Mouse (Mus musculus): ENCODE results near the gene Pbx4.

The Pbx4 gene

DNA sequence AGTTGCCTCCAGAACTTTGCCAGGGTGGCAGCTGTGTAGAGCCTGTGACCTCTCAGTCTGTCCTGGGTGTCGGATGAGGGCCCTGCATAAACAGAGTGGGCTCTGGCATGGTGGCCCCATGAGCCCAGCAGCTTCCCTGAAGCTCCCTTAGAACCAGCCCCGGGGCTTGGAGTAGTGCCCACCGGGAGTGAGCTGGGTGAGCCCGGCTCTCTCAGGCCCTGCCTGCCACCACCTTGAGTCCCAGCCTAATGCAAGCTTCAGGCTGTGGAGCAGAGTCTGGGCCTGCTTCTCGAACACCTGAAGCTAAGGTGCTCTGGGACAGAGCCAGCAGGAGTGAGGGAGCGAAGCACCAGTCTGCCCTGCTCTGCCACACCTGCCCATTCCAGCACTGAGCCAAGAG, 38.6 kb downstream of the Pbx4 start:
- no peak for DNase-seq (ENCODE audit: low spot score in 2 of 2)

DNA sequence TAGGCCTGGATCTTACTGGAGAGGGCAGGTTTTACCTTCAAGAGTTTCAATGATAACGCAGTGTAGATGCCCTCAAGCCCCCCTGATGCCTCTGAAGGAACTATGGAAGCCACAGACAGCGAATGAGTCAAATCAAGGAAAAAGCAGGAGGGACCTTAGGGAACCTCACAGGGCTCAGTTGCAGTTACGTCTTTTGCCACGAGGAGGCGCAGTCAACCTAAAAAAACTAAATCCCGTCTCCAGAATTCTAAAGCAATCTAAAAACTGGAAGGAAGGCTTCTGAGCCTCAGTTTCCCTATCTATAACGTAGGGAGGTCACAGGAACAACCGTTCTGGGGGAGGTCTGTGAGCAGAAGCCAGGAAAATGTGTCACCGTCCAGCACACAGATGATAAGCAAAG, 41.9 kb downstream of the Pbx4 start:
- peak; percentile 85 for DNase-seq (ENCODE audit: low spot score in 2 of 2)

DNA sequence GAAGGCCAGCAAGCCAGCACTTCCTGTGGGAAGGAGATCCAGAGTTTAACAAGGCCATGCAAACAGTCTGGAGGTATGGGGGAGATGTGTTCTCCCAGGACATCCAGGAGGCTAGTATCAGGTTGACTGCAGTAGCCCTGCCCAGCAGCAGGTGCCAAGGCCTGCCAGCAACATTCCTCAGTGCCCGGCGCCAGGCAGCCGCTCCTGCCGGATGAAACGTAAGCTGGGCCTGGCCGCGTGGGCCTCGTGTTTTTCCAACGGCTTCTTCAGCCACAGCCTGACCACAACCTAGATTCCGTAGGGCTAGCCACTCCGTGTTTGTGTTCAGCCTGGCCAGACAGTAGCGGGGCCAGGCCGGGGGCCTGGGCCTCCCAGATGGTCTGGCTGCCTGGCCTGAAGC, 42.4 kb downstream of the Pbx4 start:
- no peak for DNase-seq (ENCODE audit: low spot score in 2 of 2)

DNA sequence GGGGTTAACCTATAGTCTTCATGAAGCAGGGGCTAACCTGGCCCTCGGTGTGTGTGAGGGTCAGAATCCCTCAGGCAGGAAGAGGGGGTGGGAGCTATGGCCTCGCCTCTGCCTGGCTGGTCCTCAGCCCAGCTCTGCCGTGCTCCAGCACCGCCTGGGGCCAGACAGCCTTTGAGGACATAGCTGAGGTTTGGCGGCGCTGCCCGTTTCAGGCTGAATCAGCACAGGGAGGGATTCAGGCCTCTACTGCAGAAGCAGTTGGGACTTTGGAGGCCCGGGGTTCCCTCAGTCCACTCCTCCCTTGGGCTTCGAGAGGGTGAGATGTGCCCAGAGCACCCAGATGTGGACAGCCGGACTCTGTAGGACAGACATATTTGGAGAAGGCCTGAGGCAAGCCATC, 43.8 kb downstream of the Pbx4 start:
- no peak for DNase-seq (ENCODE audit: low spot score in 2 of 2)

DNA sequence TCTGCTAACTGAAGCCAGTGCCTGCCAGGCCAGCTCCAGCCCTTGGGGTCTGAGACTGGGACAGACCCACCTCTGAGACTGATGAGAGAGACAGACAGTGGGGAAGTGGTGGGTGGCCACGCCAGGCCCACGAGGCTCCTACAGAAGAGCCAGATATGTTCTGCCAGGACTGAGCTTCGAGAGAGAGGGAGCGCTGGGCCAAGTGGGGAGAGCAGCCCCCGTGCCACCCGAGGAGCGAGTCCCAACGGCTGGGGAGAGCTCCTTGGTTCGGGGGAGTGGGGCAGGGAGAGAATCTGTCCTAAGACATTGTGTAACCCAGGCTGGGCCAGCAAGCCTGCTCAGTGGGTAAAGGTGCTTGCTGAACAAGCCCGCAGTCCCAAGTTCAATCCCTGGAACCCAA, 44.7 kb downstream of the Pbx4 start:
- DNase-seq (ENCODE audit: low spot score in 2 of 2), result no peak

DNA sequence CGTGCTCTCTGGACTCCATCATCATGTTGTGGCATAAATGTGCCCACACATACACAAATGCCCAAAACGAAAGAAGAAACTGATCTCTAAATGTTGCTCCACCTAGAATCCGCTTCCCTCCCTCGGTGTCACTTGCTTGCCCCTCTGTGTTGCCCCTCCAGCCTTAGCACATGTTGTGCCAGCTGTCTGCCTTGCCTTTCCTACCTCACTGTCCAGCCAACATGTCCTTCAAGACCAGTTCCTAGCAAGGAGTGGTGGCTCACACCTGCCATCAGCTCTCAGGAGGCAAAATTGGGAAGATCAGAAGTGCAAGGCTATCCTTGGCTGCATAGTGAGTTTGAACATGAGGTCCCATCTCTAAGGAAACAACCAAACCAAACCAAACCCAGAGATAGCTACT, 45.1 kb downstream of the Pbx4 start:
- no peak for DNase-seq (ENCODE audit: low spot score in 2 of 2)

DNA sequence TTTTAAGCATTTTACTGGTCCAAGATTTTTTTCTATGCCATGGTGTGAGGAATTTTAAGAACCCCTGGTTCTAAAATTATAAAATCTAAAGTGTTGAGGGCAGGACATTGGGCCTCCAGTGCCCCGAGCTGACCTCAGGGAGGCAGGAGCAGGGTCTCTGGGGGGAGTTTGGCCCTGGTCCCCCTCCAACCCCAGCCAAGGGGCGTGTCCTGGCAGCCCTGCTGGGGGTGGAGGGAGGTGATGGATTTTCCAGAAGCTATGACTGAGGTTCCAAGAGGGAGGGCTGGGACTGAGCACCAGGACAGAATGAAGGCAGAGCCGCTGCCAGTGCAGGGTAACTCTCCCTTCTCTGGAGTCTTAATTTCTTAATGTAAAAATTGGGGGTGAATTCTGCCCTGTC, 45.7 kb downstream of the Pbx4 start:
- DNase-seq (ENCODE audit: low spot score in 2 of 2), result no peak

DNA sequence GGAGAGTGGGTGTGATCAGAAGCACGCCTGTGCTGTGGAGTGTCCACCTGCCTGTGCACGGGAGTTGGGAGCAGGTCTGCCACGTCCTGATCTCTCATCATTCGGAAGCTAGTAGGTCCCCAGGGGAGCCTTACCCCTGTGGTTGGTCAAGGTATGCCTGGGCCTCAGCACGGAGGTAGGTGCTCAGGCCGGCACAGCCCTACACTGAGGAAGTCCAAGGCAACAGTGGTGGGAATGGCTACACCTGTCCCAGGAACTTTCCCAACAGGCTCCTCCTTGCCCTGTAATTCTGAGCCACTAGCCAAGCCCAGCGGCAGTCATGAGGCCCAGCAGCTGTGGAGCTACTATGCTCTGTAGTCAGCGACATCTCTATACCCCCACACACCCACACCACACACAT, 47.4 kb downstream of the Pbx4 start:
- DNase-seq (ENCODE audit: low spot score in 2 of 2), result no peak

DNA sequence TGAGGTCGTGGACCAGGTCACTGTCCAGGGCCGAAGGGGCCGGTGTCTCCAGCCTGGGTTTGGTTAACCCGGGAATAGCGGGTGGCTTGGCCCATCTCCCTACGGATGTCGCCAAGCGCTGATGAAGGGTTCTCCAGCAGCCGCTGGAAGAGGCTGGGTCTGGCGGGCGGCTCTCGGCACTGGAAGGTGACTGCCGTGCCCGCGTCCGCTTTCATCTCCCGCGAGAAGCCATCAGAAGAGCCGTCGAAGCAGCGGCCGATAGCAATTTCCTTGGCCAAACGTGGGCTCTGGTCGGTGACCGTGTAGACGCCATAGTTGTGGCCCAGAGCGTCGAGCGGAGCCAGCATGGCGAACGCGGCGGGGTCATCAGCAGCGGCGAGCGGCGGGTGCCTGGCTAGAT, 48.5 kb downstream of the Pbx4 start:
- DNase-seq (ENCODE audit: low spot score in 2 of 2), result no peak

DNA sequence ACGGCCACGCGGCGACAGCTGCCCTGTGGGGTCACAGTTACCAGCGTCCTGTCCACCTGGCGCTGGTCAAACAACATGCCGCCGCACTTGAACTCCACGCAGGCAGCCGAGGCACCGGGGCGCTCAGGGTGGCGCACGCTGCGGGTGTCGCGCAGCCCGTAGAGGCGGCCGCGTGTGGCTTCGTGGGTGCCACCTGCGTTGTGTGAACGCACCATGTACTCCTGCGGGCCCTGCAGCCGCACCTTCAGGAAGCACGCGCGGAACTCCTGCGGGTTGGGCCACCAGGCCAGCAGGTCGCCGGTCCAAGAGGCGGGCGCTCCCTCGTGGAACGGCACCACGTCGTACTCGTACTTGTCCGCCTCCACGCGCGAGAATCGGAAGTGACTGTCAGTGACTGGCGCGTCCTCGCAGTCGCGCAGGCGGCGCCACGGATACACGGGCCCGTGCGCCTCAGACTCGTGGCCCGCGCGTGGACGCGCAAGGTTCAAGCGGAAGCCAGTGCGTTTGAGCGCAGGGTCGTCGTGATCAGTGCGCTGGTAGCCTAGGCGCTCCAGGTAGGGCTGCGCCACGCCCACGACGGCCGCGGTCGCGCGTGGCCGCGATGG, 49.1 kb downstream of the Pbx4 start:
- no peak for DNase-seq (ENCODE audit: low spot score in 2 of 2)

DNA sequence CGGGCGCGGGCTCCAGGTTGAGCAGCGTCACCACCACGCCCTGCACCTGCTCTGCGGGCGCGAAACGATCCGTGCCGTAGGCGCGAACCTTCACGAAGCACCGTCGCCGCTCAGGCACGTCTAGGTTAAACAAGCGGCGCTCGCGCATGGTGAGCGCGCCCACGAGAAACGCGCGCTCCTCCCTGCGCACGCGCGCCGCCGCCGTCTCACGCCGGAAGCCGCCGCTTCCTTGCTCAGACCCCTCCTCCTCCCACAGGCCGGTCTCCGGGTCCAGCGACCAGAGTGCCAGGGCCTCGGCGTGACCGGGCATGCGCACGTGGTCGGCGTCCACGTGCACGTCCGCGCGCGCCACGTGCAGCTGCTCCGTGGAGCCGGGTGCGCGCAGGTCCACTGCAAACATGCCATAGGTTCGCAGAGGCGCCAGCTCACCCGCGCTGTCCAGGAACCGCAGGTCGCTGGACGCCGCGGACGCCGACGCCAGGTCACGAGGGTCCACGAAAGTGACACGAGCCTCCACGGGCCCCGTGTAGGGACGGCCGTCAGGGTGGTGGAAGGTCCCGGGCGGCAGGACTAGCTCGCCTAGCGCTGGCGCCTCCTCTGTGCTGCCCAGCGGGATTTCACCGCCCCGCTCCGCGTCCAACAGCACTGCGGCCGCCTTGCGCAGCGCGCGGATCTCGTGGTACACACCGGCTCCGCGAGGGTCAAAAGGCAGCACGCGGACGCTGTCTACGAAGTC, 49.9 kb downstream of the Pbx4 start:
- DNase-seq (ENCODE audit: low spot score in 2 of 2), result no peak

DNA sequence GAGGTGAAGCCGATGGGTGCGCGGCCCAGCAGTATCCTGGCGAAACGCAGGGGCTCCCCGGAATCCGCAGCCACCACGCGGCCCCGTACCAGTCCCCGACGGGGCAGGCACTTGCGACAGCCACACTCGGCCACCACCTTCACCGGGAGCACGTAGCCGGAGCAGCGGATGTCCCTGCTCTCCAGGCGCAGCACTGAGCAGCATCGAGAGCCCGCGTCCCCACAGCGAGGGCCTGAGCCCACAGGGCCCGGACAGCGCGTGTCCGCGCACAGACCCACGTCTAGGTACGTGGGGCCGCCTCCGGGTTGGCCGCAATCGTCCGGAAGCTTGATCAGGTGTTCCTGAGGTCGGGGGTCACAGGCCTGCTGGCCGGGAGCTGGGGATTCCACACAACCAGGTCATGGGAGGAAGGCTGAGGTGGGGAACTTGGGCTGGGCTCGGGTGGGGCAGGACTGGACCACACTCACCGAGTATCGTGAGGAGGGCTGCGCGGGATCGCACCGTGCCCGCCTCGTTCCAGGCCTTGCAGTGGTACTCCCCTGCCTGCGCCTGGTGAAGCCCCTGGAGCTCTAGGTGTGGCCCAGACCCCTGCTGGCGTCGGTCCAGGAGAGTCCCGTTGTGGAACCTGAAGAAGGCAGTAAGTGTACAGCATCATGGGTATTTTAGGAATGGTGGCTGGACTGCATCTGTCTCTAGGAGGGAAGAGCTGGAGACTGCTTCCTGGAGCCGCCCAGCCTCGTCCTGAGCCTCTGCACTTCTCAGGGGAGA, 50.7 kb downstream of the Pbx4 start:
- no peak for DNase-seq (ENCODE audit: low spot score in 2 of 2)

DNA sequence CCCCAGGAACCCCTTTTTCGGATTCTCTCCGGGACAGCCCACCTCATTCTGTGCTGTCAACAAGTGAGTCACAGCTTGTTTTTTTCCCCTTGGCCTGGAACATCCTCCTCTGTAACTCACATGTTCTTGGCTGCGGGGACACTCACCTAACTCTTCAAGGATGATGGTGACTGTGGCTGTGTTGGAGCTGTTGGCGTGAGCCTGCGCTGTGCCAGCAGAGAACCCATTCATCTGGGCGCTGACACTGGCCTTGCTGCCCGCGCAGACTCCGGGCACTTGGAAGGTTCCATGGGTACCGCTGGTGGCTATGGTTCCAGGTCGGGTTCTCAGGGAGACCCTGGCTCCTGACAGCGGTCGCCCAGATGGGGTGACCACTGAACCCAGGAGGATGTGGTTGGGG, 51.9 kb downstream of the Pbx4 start:
- DNase-seq (ENCODE audit: low spot score in 2 of 2), result no peak

DNA sequence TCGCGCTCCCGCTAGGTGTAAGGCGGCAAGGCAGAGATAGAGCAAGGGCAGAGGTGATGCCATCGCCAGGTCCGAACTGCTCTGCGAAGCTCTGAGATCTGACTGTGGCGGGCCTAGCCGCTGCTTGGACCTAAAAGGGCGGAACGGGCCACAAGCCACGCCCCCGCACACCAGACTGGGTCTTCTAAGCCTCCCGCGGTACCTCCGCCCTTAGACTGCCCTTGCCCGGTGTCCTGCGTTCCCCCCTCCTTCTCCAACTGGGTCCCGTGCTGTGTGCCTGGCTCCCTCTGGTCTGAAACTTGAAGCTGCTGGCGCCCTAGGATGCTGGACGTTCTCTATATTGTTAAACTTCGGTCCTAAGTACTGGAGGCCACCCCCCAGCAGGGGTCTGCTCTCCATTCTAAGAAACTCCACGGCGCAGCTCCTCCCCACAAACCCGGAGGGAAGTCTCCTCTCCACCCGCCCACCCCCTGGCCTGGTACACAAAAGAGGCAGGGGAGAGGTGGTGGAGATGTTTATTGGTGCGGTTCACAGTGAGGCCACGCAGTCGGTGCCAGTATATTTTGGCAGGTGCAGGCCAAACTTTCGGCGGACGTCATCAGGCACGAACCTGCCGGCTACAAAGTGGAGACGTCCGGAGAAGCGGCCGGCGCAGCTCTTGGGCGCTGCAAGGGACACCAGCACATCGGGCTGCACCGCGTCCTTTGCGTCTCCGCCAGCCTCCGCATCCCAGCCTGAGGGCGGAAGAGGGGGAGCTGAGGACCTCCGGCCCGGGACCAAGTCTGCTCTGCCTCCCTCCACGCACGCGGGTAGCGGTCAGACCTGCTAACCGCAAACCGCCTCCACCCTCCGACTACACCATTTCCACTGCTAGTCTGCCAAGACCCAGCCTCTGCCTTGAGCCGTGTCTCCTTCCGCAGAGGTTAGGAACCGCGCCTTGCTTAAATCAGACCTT, 55.3 kb downstream of the Pbx4 start, which contains the start of gene Cilp2:
Cilp2 (minus strand) TSS at position 399 of the 955 bp plus-strand sequence.
- no peak for DNase-seq (ENCODE audit: low spot score in 2 of 2)

DNA sequence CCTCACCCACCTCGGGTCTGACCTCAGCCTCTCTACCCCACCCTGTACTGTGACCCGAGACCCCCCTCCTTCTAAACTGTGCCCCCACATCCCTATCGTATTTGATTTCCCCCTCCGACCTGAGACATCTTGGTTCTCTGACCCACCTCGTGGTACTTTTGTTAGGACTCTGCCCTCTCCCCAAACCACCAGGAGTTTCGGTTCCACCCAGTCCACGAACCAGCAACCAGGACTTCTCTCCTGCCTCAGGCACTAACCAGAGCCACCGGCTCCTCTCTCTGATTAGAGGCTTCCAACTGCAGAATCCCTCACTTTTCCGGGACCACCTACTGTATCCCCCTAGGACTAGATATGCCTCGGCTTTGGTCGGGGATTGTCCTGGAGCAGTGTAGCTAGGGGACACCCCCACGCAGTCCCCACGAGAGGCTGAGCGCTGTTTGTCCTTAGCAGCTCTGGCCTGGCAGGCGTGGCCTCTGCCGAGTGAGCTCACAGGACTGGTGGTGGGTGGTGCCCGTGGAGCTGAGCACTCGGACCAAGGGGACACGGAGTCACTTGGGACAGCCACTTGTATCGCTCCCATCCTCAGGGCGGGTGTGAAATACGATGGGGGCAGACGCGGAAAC, 56.1 kb downstream of the Pbx4 start:
- no peak for DNase-seq (ENCODE audit: low spot score in 2 of 2)

DNA sequence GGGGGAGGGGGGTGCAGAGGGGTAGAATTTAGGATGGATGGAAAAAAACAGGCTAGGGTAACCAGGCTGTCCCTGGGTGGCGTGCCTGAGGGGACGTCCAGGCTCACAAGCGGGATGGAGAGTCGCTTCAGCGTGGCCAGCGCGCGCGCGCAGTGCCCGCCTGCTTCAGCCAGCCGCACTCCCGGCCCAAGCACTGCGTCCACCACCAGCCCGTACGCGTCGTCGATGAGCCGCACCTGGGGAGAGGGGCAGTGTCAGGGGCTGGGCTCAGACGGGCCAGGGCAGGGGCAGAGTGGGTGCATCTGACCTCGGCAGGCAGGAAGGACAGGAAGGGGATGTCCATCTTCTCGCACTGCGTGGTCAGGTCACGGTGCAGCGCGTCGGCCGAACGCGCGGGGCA, 56.6 kb downstream of the Pbx4 start:
- no peak for DNase-seq (ENCODE audit: low spot score in 2 of 2)

DNA sequence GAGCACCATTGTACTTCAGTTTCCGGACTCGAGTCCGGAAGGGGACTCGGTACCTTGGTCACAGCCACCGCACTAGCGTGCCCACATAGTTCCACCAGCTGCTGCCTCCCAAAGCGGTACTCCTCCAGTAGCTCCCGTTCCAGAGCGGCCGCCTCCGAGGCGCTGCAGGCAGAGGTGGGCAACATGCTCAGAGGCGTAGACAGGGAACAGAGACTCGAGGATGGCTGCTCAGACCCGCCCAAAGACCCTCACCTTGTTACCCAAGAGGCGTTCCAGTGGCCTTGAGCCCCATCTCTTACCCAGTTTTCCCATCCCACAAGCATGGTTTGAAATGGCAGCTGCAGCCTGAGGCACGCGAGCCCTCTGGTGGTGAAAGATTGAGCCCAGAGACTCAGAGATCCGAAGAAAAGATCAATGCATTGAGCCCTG, 58.5 kb downstream of the Pbx4 start:
- DNase-seq (ENCODE audit: low spot score in 2 of 2), result peak; percentile 74 to 79

DNA sequence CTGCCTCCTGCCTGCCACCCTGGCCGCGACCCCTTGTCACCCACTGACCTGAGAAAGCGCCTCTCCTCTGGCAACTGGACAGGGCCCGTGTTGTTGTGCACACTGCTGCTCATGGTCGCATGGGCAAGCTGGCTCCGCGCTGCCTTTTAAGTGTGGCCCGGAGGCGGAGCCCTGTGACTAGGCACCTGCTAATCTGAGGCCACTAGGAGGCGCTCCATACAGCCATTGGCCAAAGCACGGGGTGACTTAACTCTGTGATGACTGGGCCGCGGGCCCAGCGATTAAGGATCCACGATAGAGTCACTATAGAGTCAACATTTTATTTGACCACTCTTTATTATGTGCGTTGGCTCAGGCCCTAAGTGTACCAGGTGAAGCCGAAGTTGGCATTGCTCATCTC, 61.6 kb downstream of the Pbx4 start:
- DNase-seq (ENCODE audit: low spot score in 2 of 2), result peak in 1 of 2 experiments; percentile 54

DNA sequence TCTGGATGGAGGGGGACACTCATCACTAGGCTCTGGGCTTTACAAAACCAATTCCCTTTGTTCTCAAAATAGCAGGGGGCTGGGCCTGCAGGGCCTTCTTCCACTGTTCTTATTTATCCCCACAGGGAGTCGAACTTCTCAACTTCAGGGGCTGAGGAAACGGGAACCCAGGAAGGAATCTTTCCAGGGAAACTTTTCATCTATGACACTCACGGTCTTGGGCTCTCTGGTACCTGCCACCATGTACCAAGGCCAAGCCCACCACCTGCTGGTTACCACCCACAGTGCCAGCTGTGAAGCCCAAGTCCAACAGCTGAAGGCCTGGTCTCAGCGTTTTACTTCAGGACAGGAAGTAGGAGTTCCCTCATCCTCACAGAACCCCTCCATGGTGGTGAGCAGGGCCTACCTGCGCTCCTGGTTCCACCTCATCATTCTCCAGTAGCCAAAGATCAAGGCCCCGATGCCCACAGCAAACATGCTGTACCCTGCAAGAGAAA, 62.6 kb downstream of the Pbx4 start:
- no peak for DNase-seq (ENCODE audit: low spot score in 2 of 2)

DNA sequence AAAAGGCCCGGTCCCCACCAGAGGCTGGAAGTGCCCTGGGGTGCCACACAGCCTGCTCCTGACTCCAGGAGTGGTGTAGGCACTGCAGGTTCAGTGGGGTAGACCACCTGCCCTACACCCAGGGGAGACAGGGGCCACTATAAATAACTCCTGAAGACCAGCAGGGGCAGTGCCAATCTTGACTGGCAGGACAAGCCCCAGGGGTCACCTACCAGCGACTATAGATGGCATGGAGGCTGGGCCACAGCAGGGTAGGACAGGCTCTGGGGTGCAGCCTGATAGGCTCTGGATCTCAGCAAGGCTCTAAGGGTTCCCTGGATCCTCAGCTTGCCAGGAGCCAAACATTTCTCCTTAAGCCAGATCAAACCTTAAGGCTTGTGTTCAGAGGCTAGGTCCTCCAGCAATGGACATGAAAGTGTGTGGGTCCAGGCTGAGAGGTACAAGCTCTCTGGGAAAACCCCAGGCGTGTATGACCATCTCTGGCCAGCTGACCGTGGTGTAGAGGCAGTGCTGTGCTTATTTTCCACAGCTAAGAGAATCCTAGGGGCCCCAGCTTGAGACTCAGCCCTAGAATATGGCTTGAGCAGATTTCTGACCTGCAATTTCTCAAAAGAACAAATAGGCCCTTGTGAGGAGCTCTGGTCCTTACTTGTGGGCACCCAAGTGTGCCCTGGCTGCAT, 63.6 kb downstream of the Pbx4 start:
- DNase-seq (ENCODE audit: low spot score in 2 of 2), result no peak

DNA sequence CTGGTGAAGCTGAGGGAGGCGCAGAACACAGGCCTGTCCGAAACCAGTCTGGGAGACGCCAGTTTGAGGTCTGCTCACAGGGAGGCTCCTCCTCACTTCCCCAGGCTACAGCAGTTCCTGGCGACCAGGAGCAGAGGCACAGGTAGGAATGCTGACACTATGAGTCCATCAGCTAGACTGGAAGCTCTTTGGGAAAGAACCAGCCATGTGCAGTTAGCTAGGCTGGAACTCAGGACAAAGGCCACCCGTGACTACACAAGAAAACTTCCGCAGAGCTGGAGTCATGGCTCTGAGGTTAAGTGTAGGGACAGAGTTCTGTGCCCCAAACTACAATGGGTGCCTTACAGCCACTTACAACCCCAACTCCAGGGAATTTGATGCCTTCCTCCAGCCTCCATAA, 65.6 kb downstream of the Pbx4 start:
- no peak for DNase-seq (ENCODE audit: low spot score in 2 of 2)
